Mouse (Mus musculus): Measurements from ENCODE around the gene Kdf1. TPM values are rescaled to one million over a fixed set of nuclear protein-coding genes. Genes with fewer than 3 reads are reported as not detected.

Gene Kdf1
- polyA plus RNA-seq (2014; fragmentation: Illumina TruSeq; extraction: RNeasy Lipid Tissue Mini Kit (QIAGEN cat#74804); ENCODE audit: low replicate concordance): 1.6 TPM

GRCm38 (mm10) chr4:133518601-133519368 lies at the start of gene Kdf1:
Gene Kdf1 (plus strand): TSS chr4:133518963.

GRCm38 (mm10) chr4:133479458-133480184 lies 39.1 kb upstream of the Kdf1 start, which contains the start of gene Tent5b:
Gene Tent5b (plus strand): TSS chr4:133480132.

GRCm38 (mm10) chr4:133498160-133498724 lies 20.5 kb upstream of the Kdf1 start, which contains the start of gene Trnp1:
Gene Trnp1 (minus strand): TSS chr4:133498550.

GRCm38 (mm10) chr4:133545272-133546231 lies 26.8 kb downstream of the Kdf1 start, which contains the start of gene Nudc:
Gene Nudc (minus strand): TSS chr4:133545996.

GRCm38 (mm10) chr4:133552768-133553447 lies 34.1 kb downstream of the Kdf1 start, which contains the start of gene Nr0b2:
Gene Nr0b2 (plus strand): TSS chr4:133553376.

GRCm38 (mm10) chr4:133574070-133574842 lies 55.5 kb downstream of the Kdf1 start, which contains the start of gene Gpatch3:
Gene Gpatch3 (plus strand): TSS chr4:133574745.

Other genes with a start within 250 kb of the Kdf1 start
- not detected for gene Tmem222, start 241.2 kb upstream of the Kdf1 start, polyA plus RNA-seq (2014; fragmentation: Illumina TruSeq; extraction: RNeasy Lipid Tissue Mini Kit (QIAGEN cat#74804); ENCODE audit: low replicate concordance)
- gene Wdtc1, start 165.5 kb upstream of the Kdf1 start, polyA plus RNA-seq (2014; fragmentation: Illumina TruSeq; extraction: RNeasy Lipid Tissue Mini Kit (QIAGEN cat#74804); ENCODE audit: low replicate concordance): 3.7 TPM
- 0.97 TPM for gene Slc9a1, start 149.3 kb upstream of the Kdf1 start, polyA plus RNA-seq (2014; fragmentation: Illumina TruSeq; extraction: RNeasy Lipid Tissue Mini Kit (QIAGEN cat#74804); ENCODE audit: low replicate concordance)
- not detected for gene Tent5b, start 38.8 kb upstream of the Kdf1 start, polyA plus RNA-seq (2014; fragmentation: Illumina TruSeq; extraction: RNeasy Lipid Tissue Mini Kit (QIAGEN cat#74804); ENCODE audit: low replicate concordance)
- 1.0 TPM for gene Trnp1, start 20.4 kb upstream of the Kdf1 start, polyA plus RNA-seq (2014; fragmentation: Illumina TruSeq; extraction: RNeasy Lipid Tissue Mini Kit (QIAGEN cat#74804); ENCODE audit: low replicate concordance)
- gene Nudc, start 27.0 kb downstream of the Kdf1 start, polyA plus RNA-seq (2014; fragmentation: Illumina TruSeq; extraction: RNeasy Lipid Tissue Mini Kit (QIAGEN cat#74804); ENCODE audit: low replicate concordance): 6.8 TPM
- not detected for gene Nr0b2, start 34.4 kb downstream of the Kdf1 start, polyA plus RNA-seq (2014; fragmentation: Illumina TruSeq; extraction: RNeasy Lipid Tissue Mini Kit (QIAGEN cat#74804); ENCODE audit: low replicate concordance)
- not detected for gene Gpatch3, start 55.8 kb downstream of the Kdf1 start, polyA plus RNA-seq (2014; fragmentation: Illumina TruSeq; extraction: RNeasy Lipid Tissue Mini Kit (QIAGEN cat#74804); ENCODE audit: low replicate concordance)
- not detected for gene Gpn2, start 65.4 kb downstream of the Kdf1 start, polyA plus RNA-seq (2014; fragmentation: Illumina TruSeq; extraction: RNeasy Lipid Tissue Mini Kit (QIAGEN cat#74804); ENCODE audit: low replicate concordance)
- gene Sfn, start 83.2 kb downstream of the Kdf1 start, polyA plus RNA-seq (2014; fragmentation: Illumina TruSeq; extraction: RNeasy Lipid Tissue Mini Kit (QIAGEN cat#74804); ENCODE audit: low replicate concordance): 0.45 TPM
- gene Zdhhc18, start 131.2 kb downstream of the Kdf1 start, polyA plus RNA-seq (2014; fragmentation: Illumina TruSeq; extraction: RNeasy Lipid Tissue Mini Kit (QIAGEN cat#74804); ENCODE audit: low replicate concordance): 1.9 TPM
- 3.0 TPM for gene Pigv, start 153.7 kb downstream of the Kdf1 start, polyA plus RNA-seq (2014; fragmentation: Illumina TruSeq; extraction: RNeasy Lipid Tissue Mini Kit (QIAGEN cat#74804); ENCODE audit: low replicate concordance)
- gene Arid1a, start 237.8 kb downstream of the Kdf1 start, polyA plus RNA-seq (2014; fragmentation: Illumina TruSeq; extraction: RNeasy Lipid Tissue Mini Kit (QIAGEN cat#74804); ENCODE audit: low replicate concordance): 17.3 TPM